Mouse (Mus musculus): ENCODE data around the gene Dab1.

Dab1 gene

GRCm38 (mm10) chr4:104111614-104112013 lies 492.5 kb downstream of the Dab1 start:
- no peak for DNase-seq (ENCODE audit: low spot score in 2 of 2)

- peak; percentile 12 to 15 for DNase-seq (ENCODE audit: low spot score in 2 of 2)
Measured at GRCm38 (mm10) chr4:104113209-104114005, 494.2 kb downstream of the Dab1 start.

GRCm38 (mm10) chr4:104114006-104114361 lies 494.8 kb downstream of the Dab1 start:
- DNase-seq (ENCODE audit: low spot score in 2 of 2) = no peak

GRCm38 (mm10) chr4:104120108-104120507 lies 500.9 kb downstream of the Dab1 start:
- no peak for DNase-seq (ENCODE audit: low spot score in 2 of 2)

- no peak for DNase-seq (ENCODE audit: low spot score in 2 of 2)
Measured at GRCm38 (mm10) chr4:104121959-104122358, 502.8 kb downstream of the Dab1 start.

GRCm38 (mm10) chr4:104122364-104122763 lies 503.2 kb downstream of the Dab1 start:
- no peak for DNase-seq (ENCODE audit: low spot score in 2 of 2)

GRCm38 (mm10) chr4:104153637-104154036 lies 534.5 kb downstream of the Dab1 start:
- no peak for DNase-seq (ENCODE audit: low spot score in 2 of 2)

- no peak for DNase-seq (ENCODE audit: low spot score in 2 of 2)
Measured at GRCm38 (mm10) chr4:104178067-104178466, 558.9 kb downstream of the Dab1 start.

- DNase-seq (ENCODE audit: low spot score in 2 of 2) = no peak
Measured at GRCm38 (mm10) chr4:104186311-104186710, 567.2 kb downstream of the Dab1 start.

GRCm38 (mm10) chr4:104198635-104199034 lies 579.5 kb downstream of the Dab1 start:
- no peak for DNase-seq (ENCODE audit: low spot score in 2 of 2)

- no peak for DNase-seq (ENCODE audit: low spot score in 2 of 2)
Measured at GRCm38 (mm10) chr4:104201686-104202085, 582.5 kb downstream of the Dab1 start.

- DNase-seq (ENCODE audit: low spot score in 2 of 2) = no peak
Measured at GRCm38 (mm10) chr4:104204047-104204446, 584.9 kb downstream of the Dab1 start.

- DNase-seq (ENCODE audit: low spot score in 2 of 2) = no peak
Measured at GRCm38 (mm10) chr4:104206639-104207038, 587.5 kb downstream of the Dab1 start.

GRCm38 (mm10) chr4:104209081-104209480 lies 589.9 kb downstream of the Dab1 start:
- DNase-seq (ENCODE audit: low spot score in 2 of 2) = no peak

- DNase-seq (ENCODE audit: low spot score in 2 of 2) = no peak
Measured at GRCm38 (mm10) chr4:104210796-104211195, 591.6 kb downstream of the Dab1 start.

- DNase-seq (ENCODE audit: low spot score in 2 of 2) = no peak
Measured at GRCm38 (mm10) chr4:104211531-104212455, 592.6 kb downstream of the Dab1 start.

- DNase-seq (ENCODE audit: low spot score in 2 of 2) = no peak
Measured at GRCm38 (mm10) chr4:104214724-104215123, 595.6 kb downstream of the Dab1 start.

- DNase-seq (ENCODE audit: low spot score in 2 of 2) = no peak
Measured at GRCm38 (mm10) chr4:104217336-104217735, 598.2 kb downstream of the Dab1 start.

GRCm38 (mm10) chr4:104218765-104219164 lies 599.6 kb downstream of the Dab1 start:
- DNase-seq (ENCODE audit: low spot score in 2 of 2) = no peak

- no peak for DNase-seq (ENCODE audit: low spot score in 2 of 2)
Measured at GRCm38 (mm10) chr4:104220099-104220498, 600.9 kb downstream of the Dab1 start.

- DNase-seq (ENCODE audit: low spot score in 2 of 2) = no peak
Measured at GRCm38 (mm10) chr4:104229296-104229695, 610.1 kb downstream of the Dab1 start.

GRCm38 (mm10) chr4:104246506-104246905 lies 627.3 kb downstream of the Dab1 start:
- no peak for DNase-seq (ENCODE audit: low spot score in 2 of 2)

GRCm38 (mm10) chr4:104249462-104249861 lies 630.3 kb downstream of the Dab1 start:
- DNase-seq (ENCODE audit: low spot score in 2 of 2) = no peak
